Mouse (Mus musculus): ENCODE data around the gene Trim38.

GRCm38 (mm10) chr13:23792520-23792919, 22.8 kb downstream of the Trim38 start:
- TF ChIP-seq HCFC1 (IDR thresholded peaks at IDR 0.05; ENCODE audit: borderline replicate concordance, insufficient read depth, low read length) (no peak), ZC3H11A (IDR thresholded peaks at IDR 0.05; ENCODE audit: borderline replicate concordance, low read depth, low read length) (peak; percentile 47; the same call in 1 of the 2 replicates), MAFK (IDR thresholded peaks at IDR 0.05; ENCODE audit: insufficient read depth, low read depth, low read length) (no peak)

Data from ES-E14 (cell line).